Mouse (Mus musculus) kidney, adult 2 months (tissue): ENCODE results near the gene Gfi1b.
A peak's percentile ranks its signal among the peaks of the same experiment; 100 is the strongest.

Source experiments
- CTCF ChIP-seq: fragments of 200-500 bp; conservative IDR thresholded peaks from 2 replicates; pipeline ENCODE4 v1.5.1; 2011; ENCODE audit warnings: low read depth, mild to moderate bottlenecking, control low read depth, low read length, moderate library complexity, mixed read lengths; ENCODE audit not compliant: insufficient read depth, insufficient read length
- POLR2A ChIP-seq: fragments of 200-500 bp; IDR thresholded peaks from one replicate; pipeline ENCODE4 v1.6.1; 2011; ENCODE audit warnings: low read depth, low read length, control low read depth

DNA sequence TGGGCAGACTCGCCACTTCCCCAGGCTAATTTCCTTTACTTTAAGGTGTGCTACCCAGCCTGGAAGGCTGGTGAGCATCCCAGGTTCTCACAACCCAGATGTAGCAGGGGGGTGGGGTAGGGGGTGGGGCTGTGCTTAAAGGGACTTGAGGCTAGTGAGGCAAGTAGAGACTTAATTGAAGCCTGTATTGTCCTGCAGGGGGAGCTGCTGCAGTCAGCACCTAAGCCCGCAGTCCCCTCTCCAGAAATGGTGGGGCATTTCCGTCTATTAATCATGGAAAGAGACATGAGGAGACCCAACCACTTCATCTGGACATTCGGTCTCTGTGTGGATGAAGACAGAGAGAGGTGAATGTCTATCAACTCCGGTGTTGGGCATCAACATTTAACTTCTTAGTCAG is 5.4 kb downstream of the Gfi1b start:
- TF ChIP-seq POLR2A (no peak), CTCF (peak; percentile 37; the same call in 1 of the 2 replicates)
